Mouse (Mus musculus) stomach, postnatal 0 days (tissue): ENCODE data around the gene Krt87. TPM values are rescaled to one million over a fixed set of nuclear protein-coding genes. Genes with fewer than 3 reads are reported as not detected.
A peak's percentile ranks its signal among the peaks of the same experiment; 100 is the strongest.

ENCODE experiments used
- ATAC-seq: fragments of 200-750 bp; cut with Nextera tagmentation; 2 replicates; pipeline ENCODE4 v1.8.0; 2017; ENCODE audit not compliant: low FRiP score, low TSS enrichment
- DNase-seq: peaks from one replicate; pipeline ENCODE4 v3.0.0-alpha.2; 2016; ENCODE audit warnings: low spot score
- H3K27ac ChIP-seq: fragments of 300-500 bp; sonication (generic); replicated peaks from 2 replicates; pipeline ENCODE4 v1.5.1; 2014; ENCODE audit warnings: mild to moderate bottlenecking, control low read depth
- H3K27me3 ChIP-seq: fragments of 300-500 bp; sonication (generic); 2 replicates; pipeline ENCODE4 v1.6.1; 2014; ENCODE audit warnings: low read length; ENCODE audit not compliant: control insufficient read depth, insufficient read depth
- H3K36me3 ChIP-seq: fragments of 300-500 bp; sonication (generic); 2 replicates; pipeline ENCODE4 v1.6.1; 2014; ENCODE audit warnings: low read length, mixed read lengths; ENCODE audit not compliant: control insufficient read depth, insufficient read depth
- H3K4me1 ChIP-seq: fragments of 300-500 bp; sonication (generic); replicated peaks from 2 replicates; pipeline ENCODE4 v1.6.1; 2014; ENCODE audit warnings: antibody characterized with exemption; ENCODE audit not compliant: control insufficient read depth, insufficient read depth
- H3K4me2 ChIP-seq: fragments of 300-500 bp; sonication (generic); replicated peaks from 2 replicates; pipeline ENCODE4 v1.6.1; 2014; ENCODE audit warnings: low read depth, mild to moderate bottlenecking, control low read depth, moderate library complexity
- H3K4me3 ChIP-seq: fragments of 300-500 bp; sonication (generic); 2 replicates; pipeline ENCODE4 v1.5.1; 2014; ENCODE audit warnings: low read depth, low read length, control low read depth
- H3K9ac ChIP-seq: fragments of 300-500 bp; sonication (generic); 2 replicates; pipeline ENCODE4 v1.6.1; 2014; ENCODE audit warnings: mild to moderate bottlenecking, low read length, control low read depth, mixed read lengths
- H3K9me3 ChIP-seq: fragments of 300-500 bp; sonication (generic); 2 replicates; pipeline ENCODE4 v1.6.1; 2016; ENCODE audit warnings: low read length; ENCODE audit not compliant: control insufficient read depth
- CTCF ChIP-seq: IDR thresholded peaks from 2 replicates; pipeline ENCODE4 v1.5.1; 2016; ENCODE audit warnings: antibody characterized with exemption, low read depth, mild to moderate bottlenecking, moderate library complexity
- EP300 ChIP-seq: optimal IDR thresholded peaks from 2 replicates; pipeline ENCODE3; 2016; ENCODE audit warnings: antibody characterized with exemption
- WGBS: fragments of 180-500 bp; shearing (Covaris S2); extraction: QIAGEN DNeasy Blood & Tissue Kit; methylation state at CpG from one replicate; pipeline ENCODE4 v1.1.7; 2014; 5-methylcytosine and 5-hydroxymethylcytosine counted together
- polyA plus RNA-seq: library from polyadenylated mRNA; unstranded; fragments of >200 nt; fragmentation: Nextera tagmentation; extraction: Ambion mirVana; gene quantifications from 2 replicates; pipeline ENCODE4 v1.2.1, GENCODE M21; 2015

Krt87 gene
- polyA plus RNA-seq, 1 experiment from 2014 or later = 0.24 TPM

GRCm38 (mm10) chr15:101396466-101396865 lies 42.1 kb downstream of the Krt87 start:
- WGBS = 49% methylated on average over 7 of the region's 7 CpGs
- no peaks in the 10 kb centered on the region for H3K36me3 ChIP-seq
- H3K4me1 ChIP-seq = no peaks in the 10 kb centered on the region
- no peak for TF ChIP-seq CTCF
- TF ChIP-seq EP300 = no peak
- no peaks in the 10 kb centered on the region for H3K9me3 ChIP-seq
- H3K27ac ChIP-seq = no peak overlapping the region
- no peak overlapping the region for H3K4me2 ChIP-seq
- DNase-seq = no peak
- H3K27me3 ChIP-seq = no peaks in the 10 kb centered on the region
- H3K9ac ChIP-seq = no peak overlapping the region
- ATAC-seq = no peak
- H3K4me3 ChIP-seq = no peak overlapping the region

GRCm38 (mm10) chr15:101394908-101395307 lies 43.7 kb downstream of the Krt87 start:
- Histone ChIP-seq H3K36me3 (no peaks in the 10 kb centered on the region), H3K4me2 (no peak overlapping the region), H3K27me3 (no peaks in the 10 kb centered on the region), H3K9ac (no peak overlapping the region), H3K4me3 (no peak overlapping the region), H3K27ac (no peak overlapping the region), H3K4me1 (no peaks in the 10 kb centered on the region), H3K9me3 (no peaks in the 10 kb centered on the region)
- WGBS = 60% methylated on average over 7 of the region's 7 CpGs
- TF ChIP-seq EP300 (no peak), CTCF (peak; percentile 55)
- DNase-seq (no peak), ATAC-seq (no peak)

- Histone ChIP-seq H3K4me1 (no peaks in the 10 kb centered on the region), H3K27ac (no peak overlapping the region), H3K27me3 (no peaks in the 10 kb centered on the region), H3K4me2 (no peak overlapping the region), H3K36me3 (no peaks in the 10 kb centered on the region), H3K4me3 (no peak overlapping the region), H3K9me3 (no peaks in the 10 kb centered on the region), H3K9ac (no peak overlapping the region)
- TF ChIP-seq CTCF = no peak
- TF ChIP-seq EP300 = no peak
- 74% methylated on average over 5 of the region's 5 CpGs for WGBS
- no peak for ATAC-seq
- no peak for DNase-seq
These were observed 46.4 kb downstream of the Krt87 start for GRCm38 (mm10) chr15:101392251-101392650.

- 71% methylated on average over 5 of the region's 5 CpGs for WGBS
- H3K4me3 ChIP-seq = no peak overlapping the region
- no peaks in the 10 kb centered on the region for H3K27me3 ChIP-seq
- peak overlapping the region; percentile 61 for H3K27ac ChIP-seq
- H3K4me1 ChIP-seq = no peaks in the 10 kb centered on the region
- no peak overlapping the region for H3K4me2 ChIP-seq
- TF ChIP-seq CTCF = no peak
- TF ChIP-seq EP300 = no peak
- no peaks in the 10 kb centered on the region for H3K36me3 ChIP-seq
- no peak for ATAC-seq
- H3K9me3 ChIP-seq = no peaks in the 10 kb centered on the region
- no peak overlapping the region for H3K9ac ChIP-seq
- no peak for DNase-seq
These were observed 48.4 kb downstream of the Krt87 start for GRCm38 (mm10) chr15:101390203-101390602.

GRCm38 (mm10) chr15:101388034-101388541 lies 50.5 kb downstream of the Krt87 start:
- 36% methylated on average over 5 of the region's 5 CpGs for WGBS
- H3K4me3 ChIP-seq = no peak overlapping the region
- peak; percentile 64 for TF ChIP-seq CTCF
- no peak for TF ChIP-seq EP300
- H3K4me2 ChIP-seq = no peak overlapping the region
- H3K27me3 ChIP-seq = no peaks in the 10 kb centered on the region
- H3K36me3 ChIP-seq = no peaks in the 10 kb centered on the region
- peak overlapping the region; percentile 45; the same call in 1 of the 2 replicates for H3K27ac ChIP-seq
- peak; percentile 55 for ATAC-seq
- H3K9ac ChIP-seq = no peak overlapping the region
- no peaks in the 10 kb centered on the region for H3K9me3 ChIP-seq
- peak; percentile 53 for DNase-seq
- no peaks in the 10 kb centered on the region for H3K4me1 ChIP-seq

GRCm38 (mm10) chr15:101387176-101387575 lies 51.4 kb downstream of the Krt87 start:
- H3K4me1 ChIP-seq = no peaks in the 10 kb centered on the region
- no peak overlapping the region for H3K4me3 ChIP-seq
- 0 out of 2 replicates have a peak overlapping the region, but pooled peaks have one; percentile 40 for H3K27ac ChIP-seq
- H3K9me3 ChIP-seq = no peaks in the 10 kb centered on the region
- no peaks in the 10 kb centered on the region for H3K27me3 ChIP-seq
- 52% methylated on average over 3 of the region's 3 CpGs for WGBS
- no peaks in the 10 kb centered on the region for H3K36me3 ChIP-seq
- H3K9ac ChIP-seq = no peak overlapping the region
- peak; percentile 41; the same call in 1 of the 2 replicates for ATAC-seq
- H3K4me2 ChIP-seq = no peak overlapping the region
- DNase-seq = peak; percentile 79
- TF ChIP-seq CTCF (peak; percentile 86), EP300 (no peak)
